Mouse (Mus musculus): ENCODE results near the gene Cntnap2. TPM values are rescaled to one million over a fixed set of nuclear protein-coding genes. Genes with fewer than 3 reads are reported as not detected.

Gene Cntnap2
- polyA plus RNA-seq, 1 experiment from 2014 or later: 1.7 TPM

DNA sequence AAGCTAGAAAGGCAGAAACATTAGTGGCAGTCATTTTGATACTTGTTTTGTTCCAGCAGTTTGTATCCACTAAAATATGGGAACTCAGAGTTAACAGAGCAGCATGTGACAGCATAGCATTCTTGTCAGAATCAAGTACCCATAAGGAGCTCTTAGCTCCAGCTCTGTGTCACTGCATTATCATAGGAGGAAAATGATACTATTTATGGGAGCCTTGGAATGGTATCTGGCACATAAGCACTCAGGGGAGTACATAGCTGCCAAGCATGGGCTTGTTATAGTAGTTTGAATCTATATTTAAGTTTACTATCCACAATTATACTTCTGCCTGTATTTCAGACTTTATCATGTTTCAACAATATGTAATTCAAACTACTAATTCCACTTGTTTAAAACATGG lies 732.5 kb downstream of the Cntnap2 start:
- no peak overlapping the region for H3K4me2 ChIP-seq (ENCODE audit: low read depth, low read length)
- no peak for ATAC-seq

DNA sequence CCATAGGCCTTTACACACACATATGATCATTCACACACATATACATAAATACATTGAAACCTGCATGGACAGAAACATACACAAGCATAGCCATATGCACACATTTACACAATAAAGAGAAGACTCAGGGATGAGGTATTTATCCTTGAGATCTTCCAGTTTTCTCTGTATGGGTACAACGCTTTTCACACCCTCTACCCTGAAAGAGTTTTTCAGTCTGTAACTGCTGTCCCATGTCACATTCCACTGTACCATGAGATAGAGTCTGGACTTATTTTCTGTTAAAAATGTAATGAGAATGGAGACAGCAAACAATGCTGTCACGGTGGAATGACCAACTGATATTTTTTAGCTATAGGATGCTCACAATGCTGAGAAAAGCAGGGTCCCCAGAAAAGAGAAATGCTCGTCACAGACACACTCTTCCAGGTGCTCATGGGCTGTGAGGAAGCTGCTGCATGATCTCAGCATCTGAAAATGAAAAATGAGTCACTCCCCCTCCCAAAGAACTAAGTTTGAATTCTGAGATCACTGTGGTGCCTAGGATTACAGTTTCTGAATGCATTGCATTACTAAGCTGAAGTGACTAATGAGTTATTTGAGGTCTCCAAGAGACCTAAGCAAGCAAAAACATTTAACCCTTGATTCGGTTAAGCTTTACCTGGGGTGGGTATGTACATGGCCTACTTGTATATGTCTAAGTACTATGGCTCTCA lies 782.6 kb downstream of the Cntnap2 start:
- 73% methylated on average over 4 of the region's 4 CpGs for WGBS
- Histone ChIP-seq H3K27me3 (replicated peaks; ENCODE audit: control insufficient read depth, insufficient read depth, low read length) (no peaks in the 10 kb centered on the region), H3K36me3 (ENCODE audit: control insufficient read depth, insufficient read depth, low read length) (no peaks in the 10 kb centered on the region), H3K27ac (ENCODE audit: low read length) (no peak overlapping the region), H3K4me2 (ENCODE audit: low read depth, low read length) (no peak overlapping the region), H3K4me1 (ENCODE audit: control insufficient read depth, insufficient read depth, low read length) (no peaks in the 10 kb centered on the region), H3K4me3 (ENCODE audit: low read length) (no peak overlapping the region), H3K9ac (ENCODE audit: low read depth, low read length) (no peak overlapping the region), H3K9me3 (ENCODE audit: control insufficient read depth, low read length) (no peaks in the 10 kb centered on the region)
- no peak for ATAC-seq

More for the DNA sequence above, 732.5 kb downstream of the Cntnap2 start:
- Histone ChIP-seq H3K4me1 (ENCODE audit: control insufficient read depth, insufficient read depth, low read length) (no peaks in the 10 kb centered on the region), H3K36me3 (ENCODE audit: control insufficient read depth, insufficient read depth, low read length) (no peaks in the 10 kb centered on the region), H3K9me3 (ENCODE audit: control insufficient read depth, low read length) (no peaks in the 10 kb centered on the region), H3K9ac (ENCODE audit: low read depth, low read length) (no peak overlapping the region), H3K27ac (ENCODE audit: low read length) (no peak overlapping the region), H3K4me3 (ENCODE audit: low read length) (no peak overlapping the region), H3K27me3 (replicated peaks; ENCODE audit: control insufficient read depth, insufficient read depth, low read length) (no peaks in the 10 kb centered on the region)

DNA sequence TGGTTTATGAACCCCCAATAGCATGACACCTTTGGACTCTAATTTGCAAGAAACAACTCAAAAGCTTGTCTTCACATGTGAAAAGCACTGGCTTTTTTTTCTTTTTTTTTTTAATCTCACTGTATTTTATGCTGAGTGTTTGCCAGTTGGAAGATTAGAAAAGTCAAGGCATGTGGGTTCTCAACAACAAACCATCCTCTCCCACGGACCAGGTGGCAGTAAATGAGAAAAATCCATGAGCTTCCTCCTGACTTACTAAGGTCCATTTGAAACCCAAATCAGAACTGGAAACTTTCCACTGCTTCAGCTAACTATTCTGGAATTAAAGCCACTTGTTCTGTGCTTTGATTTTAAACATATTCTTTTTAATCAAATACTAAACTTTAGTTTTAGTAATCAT lies 784.6 kb downstream of the Cntnap2 start:
- H3K4me2 ChIP-seq (ENCODE audit: low read depth, low read length): no peak overlapping the region
- no peak for ATAC-seq
- no peaks in the 10 kb centered on the region for H3K4me1 ChIP-seq (ENCODE audit: control insufficient read depth, insufficient read depth, low read length)
- H3K9ac ChIP-seq (ENCODE audit: low read depth, low read length): no peak overlapping the region
- no peak overlapping the region for H3K27ac ChIP-seq (ENCODE audit: low read length)
- H3K36me3 ChIP-seq (ENCODE audit: control insufficient read depth, insufficient read depth, low read length): no peaks in the 10 kb centered on the region
- no peaks in the 10 kb centered on the region for H3K27me3 ChIP-seq (replicated peaks; ENCODE audit: control insufficient read depth, insufficient read depth, low read length)
- H3K9me3 ChIP-seq (ENCODE audit: control insufficient read depth, low read length): no peaks in the 10 kb centered on the region
- 79% methylated on average over 1 of the region's 1 CpGs for WGBS
- no peak overlapping the region for H3K4me3 ChIP-seq (ENCODE audit: low read length)

GRCm38 (mm10) chr6:45871409-45871992 lies 812.3 kb downstream of the Cntnap2 start:
- Histone ChIP-seq H3K4me1 (ENCODE audit: control insufficient read depth, insufficient read depth, low read length) (no peaks in the 10 kb centered on the region), H3K36me3 (ENCODE audit: control insufficient read depth, insufficient read depth, low read length) (no peaks in the 10 kb centered on the region), H3K9ac (ENCODE audit: low read depth, low read length) (no peak overlapping the region), H3K27ac (ENCODE audit: low read length) (no peak overlapping the region), H3K27me3 (replicated peaks; ENCODE audit: control insufficient read depth, insufficient read depth, low read length) (no peaks in the 10 kb centered on the region), H3K4me2 (ENCODE audit: low read depth, low read length) (no peak overlapping the region), H3K4me3 (ENCODE audit: low read length) (no peak overlapping the region), H3K9me3 (ENCODE audit: control insufficient read depth, low read length) (no peaks in the 10 kb centered on the region)
- ATAC-seq: no peak
- 64% methylated on average over 3 of the region's 3 CpGs for WGBS

GRCm38 (mm10) chr6:45885486-45885885 lies 826.3 kb downstream of the Cntnap2 start:
- H3K27me3 ChIP-seq (replicated peaks; ENCODE audit: control insufficient read depth, insufficient read depth, low read length): no peaks in the 10 kb centered on the region
- H3K27ac ChIP-seq (ENCODE audit: low read length): no peak overlapping the region
- H3K4me1 ChIP-seq (ENCODE audit: control insufficient read depth, insufficient read depth, low read length): no peaks in the 10 kb centered on the region
- H3K36me3 ChIP-seq (ENCODE audit: control insufficient read depth, insufficient read depth, low read length): no peaks in the 10 kb centered on the region
- no peak overlapping the region for H3K4me3 ChIP-seq (ENCODE audit: low read length)
- H3K9me3 ChIP-seq (ENCODE audit: control insufficient read depth, low read length): no peaks in the 10 kb centered on the region
- no peak for ATAC-seq
- no peak overlapping the region for H3K4me2 ChIP-seq (ENCODE audit: low read depth, low read length)
- 70% methylated on average over 1 of the region's 1 CpGs for WGBS
- no peak overlapping the region for H3K9ac ChIP-seq (ENCODE audit: low read depth, low read length)

DNA sequence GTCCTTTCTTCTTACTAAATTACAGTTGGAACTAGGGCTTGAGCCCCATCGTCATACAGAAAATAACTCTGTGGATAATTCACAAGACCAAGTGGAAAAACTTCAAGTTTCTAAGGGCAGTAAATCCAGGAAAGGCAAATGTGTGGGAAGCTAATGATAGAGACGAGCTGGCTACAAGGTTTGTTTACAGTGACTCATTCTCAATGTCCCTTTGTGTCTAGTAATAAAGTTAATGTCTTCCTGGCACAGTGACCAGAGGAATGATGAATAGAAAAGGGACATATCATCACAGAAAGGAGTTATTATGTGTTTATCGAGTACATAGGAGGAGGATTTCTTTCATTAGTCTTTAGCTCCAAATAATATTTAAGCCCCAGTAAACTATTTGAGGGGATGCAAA lies 828.7 kb downstream of the Cntnap2 start:
- Histone ChIP-seq H3K4me3 (ENCODE audit: low read length) (no peak overlapping the region), H3K27me3 (replicated peaks; ENCODE audit: control insufficient read depth, insufficient read depth, low read length) (no peaks in the 10 kb centered on the region), H3K36me3 (ENCODE audit: control insufficient read depth, insufficient read depth, low read length) (no peaks in the 10 kb centered on the region), H3K4me1 (ENCODE audit: control insufficient read depth, insufficient read depth, low read length) (no peaks in the 10 kb centered on the region), H3K4me2 (ENCODE audit: low read depth, low read length) (no peak overlapping the region), H3K9ac (ENCODE audit: low read depth, low read length) (no peak overlapping the region), H3K27ac (ENCODE audit: low read length) (no peak overlapping the region), H3K9me3 (ENCODE audit: control insufficient read depth, low read length) (no peaks in the 10 kb centered on the region)
- WGBS: 46% methylated on average over 3 of the region's 3 CpGs
- no peak for ATAC-seq

DNA sequence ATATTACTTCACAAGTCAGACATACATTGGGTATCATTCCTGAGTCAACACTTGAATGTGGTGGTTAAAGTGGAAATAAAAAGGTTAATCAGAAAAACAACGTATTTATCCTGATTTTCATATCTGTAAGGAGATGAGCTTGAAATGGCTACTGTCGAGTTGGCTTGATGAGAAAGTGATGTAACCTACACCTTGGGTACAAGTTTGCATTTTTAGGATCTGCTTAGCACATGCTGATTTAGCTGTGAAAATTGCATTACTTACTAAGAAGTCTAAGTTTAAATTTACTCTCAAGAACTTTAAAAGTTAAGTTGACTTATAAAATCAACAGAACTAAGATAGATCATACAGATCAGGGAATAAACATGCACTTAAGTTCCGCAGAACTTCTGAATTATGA lies 879.1 kb downstream of the Cntnap2 start:
- 61% methylated on average over 3 of the region's 3 CpGs for WGBS
- Histone ChIP-seq H3K36me3 (ENCODE audit: control insufficient read depth, insufficient read depth, low read length) (no peaks in the 10 kb centered on the region), H3K4me1 (ENCODE audit: control insufficient read depth, insufficient read depth, low read length) (no peaks in the 10 kb centered on the region), H3K4me3 (ENCODE audit: low read length) (no peak overlapping the region), H3K4me2 (ENCODE audit: low read depth, low read length) (no peak overlapping the region), H3K27me3 (replicated peaks; ENCODE audit: control insufficient read depth, insufficient read depth, low read length) (no peaks in the 10 kb centered on the region), H3K9ac (ENCODE audit: low read depth, low read length) (no peak overlapping the region), H3K27ac (ENCODE audit: low read length) (no peak overlapping the region), H3K9me3 (ENCODE audit: control insufficient read depth, low read length) (no peaks in the 10 kb centered on the region)
- no peak for ATAC-seq

DNA sequence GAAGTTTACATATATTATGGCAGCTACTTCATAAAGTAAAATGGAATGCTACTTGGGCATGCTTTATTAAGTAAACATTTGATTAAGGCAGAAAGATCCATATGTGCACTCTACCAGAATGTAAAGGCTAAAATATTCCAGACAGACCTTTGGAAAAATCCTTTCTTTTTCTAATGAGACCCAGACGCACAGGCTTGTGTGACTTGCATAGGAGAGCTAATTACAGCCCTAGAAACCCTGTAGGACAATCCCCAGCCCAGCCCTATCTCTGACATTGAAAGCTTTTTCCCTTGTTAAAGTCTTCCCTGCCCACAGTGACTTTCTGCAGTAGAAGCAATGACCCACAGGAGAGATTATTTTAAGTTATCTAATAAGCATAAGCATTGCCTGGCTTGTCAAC lies 879.6 kb downstream of the Cntnap2 start:
- 46% methylated on average over 1 of the region's 1 CpGs for WGBS
- Histone ChIP-seq H3K4me3 (ENCODE audit: low read length) (no peak overlapping the region), H3K4me2 (ENCODE audit: low read depth, low read length) (no peak overlapping the region), H3K36me3 (ENCODE audit: control insufficient read depth, insufficient read depth, low read length) (no peaks in the 10 kb centered on the region), H3K27ac (ENCODE audit: low read length) (no peak overlapping the region), H3K4me1 (ENCODE audit: control insufficient read depth, insufficient read depth, low read length) (no peaks in the 10 kb centered on the region), H3K9ac (ENCODE audit: low read depth, low read length) (no peak overlapping the region), H3K27me3 (replicated peaks; ENCODE audit: control insufficient read depth, insufficient read depth, low read length) (no peaks in the 10 kb centered on the region), H3K9me3 (ENCODE audit: control insufficient read depth, low read length) (no peaks in the 10 kb centered on the region)
- no peak for ATAC-seq

- no peak overlapping the region for H3K4me3 ChIP-seq (ENCODE audit: low read length)
- 55% methylated on average over 3 of the region's 3 CpGs for WGBS
- H3K9me3 ChIP-seq (ENCODE audit: control insufficient read depth, low read length): no peaks in the 10 kb centered on the region
- H3K4me1 ChIP-seq (ENCODE audit: control insufficient read depth, insufficient read depth, low read length): no peaks in the 10 kb centered on the region
- no peak overlapping the region for H3K27ac ChIP-seq (ENCODE audit: low read length)
- ATAC-seq: no peak
- no peak overlapping the region for H3K9ac ChIP-seq (ENCODE audit: low read depth, low read length)
- H3K36me3 ChIP-seq (ENCODE audit: control insufficient read depth, insufficient read depth, low read length): no peaks in the 10 kb centered on the region
- no peak overlapping the region for H3K4me2 ChIP-seq (ENCODE audit: low read depth, low read length)
- H3K27me3 ChIP-seq (replicated peaks; ENCODE audit: control insufficient read depth, insufficient read depth, low read length): no peaks in the 10 kb centered on the region
Observed at GRCm38 (mm10) chr6:45945144-45945985, 886.2 kb downstream of the Cntnap2 start.

Data from intestine, embryonic 16.5 days (tissue).